Mouse (Mus musculus) thymus, adult 2 months (tissue): ENCODE data around the gene Tead2. TPM values are rescaled to one million over a fixed set of nuclear protein-coding genes. Genes with fewer than 3 reads are reported as not detected.
"Not testable (repeated sequence)": the region's sequence is repeated elsewhere in the genome, so short reads cannot be mapped to it uniquely, and the experiment has no call there.

Source experiments
- DNase-seq: peaks from one replicate; pipeline ENCODE4 v3.0.0; 2021
- H3K27ac ChIP-seq: fragments of 200-500 bp; 2 replicates; pipeline ENCODE4 v1.5.1; 2012; ENCODE audit warnings: low read length, control low read depth; ENCODE audit not compliant: control insufficient read depth, insufficient read depth
- H3K27me3 ChIP-seq: fragments of 200-500 bp; 2 replicates; pipeline ENCODE4 v1.6.1; 2012; ENCODE audit warnings: mild to moderate bottlenecking, low read length, moderate library complexity, mixed read lengths; ENCODE audit not compliant: control insufficient read depth, insufficient read depth
- H3K36me3 ChIP-seq: fragments of 200-500 bp; 2 replicates; pipeline ENCODE4 v1.6.1; 2012; ENCODE audit warnings: mild to moderate bottlenecking, low read length, moderate library complexity; ENCODE audit not compliant: control insufficient read depth, insufficient read depth
- H3K4me1 ChIP-seq: fragments of 200-500 bp; replicated peaks from 2 replicates; pipeline ENCODE4 v1.6.1; 2012; ENCODE audit warnings: low read length; ENCODE audit not compliant: control insufficient read depth, insufficient read depth
- H3K4me3 ChIP-seq: fragments of 200-500 bp; 2 replicates; pipeline ENCODE4 v1.5.1; 2012; ENCODE audit warnings: mild to moderate bottlenecking, low read length, control low read depth, moderate library complexity; ENCODE audit not compliant: control insufficient read depth, insufficient read depth
- CTCF ChIP-seq: fragments of 200-500 bp; IDR thresholded peaks from 2 replicates; pipeline ENCODE4 v1.5.1; 2012; ENCODE audit warnings: mild to moderate bottlenecking, control low read depth, low read length, moderate library complexity, borderline replicate concordance; ENCODE audit not compliant: control insufficient read depth, poor library complexity, insufficient read depth; ENCODE audit errors: extremely low read depth
- POLR2A ChIP-seq: fragments of 200-500 bp; IDR thresholded peaks from 2 replicates; pipeline ENCODE4 v1.6.1; 2012; ENCODE audit warnings: mild to moderate bottlenecking, low read length, control low read depth, moderate library complexity; ENCODE audit not compliant: control insufficient read depth, poor library complexity, insufficient read depth; ENCODE audit errors: extremely low read depth
- WGBS: fragments of 180-500 bp; shearing (Covaris S2); methylation state at CpG from one replicate; pipeline ENCODE4 v1.1.7; 2018; 5-methylcytosine and 5-hydroxymethylcytosine counted together
- polyA plus RNA-seq: library from polyadenylated mRNA; depleted of rRNA; stranded (reverse); fragments of >200 nt; gene quantifications from 2 replicates; pipeline ENCODE4 v1.2.3, GENCODE M21; 2012; rRNA removed

Gene Tead2
- polyA plus RNA-seq: 5.0 and 8.5 TPM in 2 replicates

DNA sequence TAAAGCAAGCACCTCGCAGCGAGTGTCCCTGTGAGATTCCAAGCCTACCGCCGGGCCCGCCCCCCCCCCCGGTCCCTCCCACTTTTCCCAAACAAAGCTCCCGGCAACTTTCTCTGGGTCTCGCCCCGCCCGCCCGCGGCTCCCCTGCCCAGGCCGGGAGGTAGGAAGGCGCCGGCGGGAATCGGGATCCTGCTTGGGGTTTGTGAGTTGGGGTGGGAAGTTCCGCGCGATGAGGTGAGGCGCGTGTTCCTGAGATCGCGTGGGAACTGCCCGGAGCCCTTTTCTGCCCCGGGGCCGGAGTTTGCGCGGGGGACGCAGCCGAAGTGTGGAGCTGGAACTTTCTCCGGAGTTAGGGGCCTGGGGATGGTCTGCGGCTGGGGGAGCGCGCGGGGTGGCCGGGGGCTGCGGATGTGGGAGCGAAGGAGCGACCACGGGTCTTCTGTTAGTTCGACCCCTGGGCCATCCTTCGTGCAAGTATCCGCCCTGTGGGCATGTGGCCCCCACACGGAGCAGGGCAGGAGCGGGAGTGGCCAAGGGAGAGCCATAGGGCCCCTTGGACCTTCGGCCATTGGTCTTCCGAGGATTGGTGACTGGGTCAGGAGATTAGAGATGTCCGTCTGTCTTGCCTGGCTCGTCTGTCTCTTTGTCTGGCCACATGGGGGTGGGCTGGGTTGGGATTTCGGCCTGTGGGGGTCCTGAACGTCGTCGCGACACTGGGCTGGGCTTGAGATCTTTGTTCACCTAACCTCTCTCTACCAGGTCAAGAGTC is at the start of gene Tead2:
Gene Tead2 (plus strand): TSS at position 81 of the 769 bp plus-strand sequence.
- peaks cover 10% of the 10 kb centered on the region for H3K4me1 ChIP-seq
- no peak for TF ChIP-seq POLR2A
- no peak for TF ChIP-seq CTCF
- no peak for DNase-seq
- H3K4me3 ChIP-seq: no peak within 1 kb of the TSS
- WGBS: 6% methylated on average over 55 of the region's 55 CpGs
- H3K27ac ChIP-seq: no peak within 1 kb of the TSS
- peaks cover 8% of the 10 kb centered on the region; the same call in 1 of the 2 replicates for H3K27me3 ChIP-seq
- no peaks in the 10 kb centered on the region for H3K36me3 ChIP-seq

DNA sequence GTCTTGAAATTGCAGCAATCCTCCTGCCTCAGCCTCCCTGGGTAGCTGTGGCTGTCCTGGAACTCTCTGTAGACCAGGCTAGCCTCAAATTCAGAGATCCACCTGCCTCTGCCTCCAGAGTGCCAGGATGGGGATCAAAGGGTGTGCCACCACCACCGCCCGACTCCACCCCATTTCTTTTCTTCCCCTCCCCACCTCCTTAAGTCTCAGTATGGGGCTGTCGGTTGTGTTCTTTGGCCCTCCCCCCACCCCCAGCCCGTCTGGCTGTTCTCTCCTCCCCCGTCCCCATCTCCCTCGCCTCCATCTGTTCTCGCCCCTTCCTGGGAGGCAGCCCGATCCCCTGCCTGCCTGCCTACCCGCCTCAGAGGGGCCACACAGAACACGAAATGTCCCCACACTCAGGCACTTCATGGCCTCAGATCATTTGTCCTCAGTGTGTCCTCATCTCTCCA is 48.6 kb upstream of the Tead2 start:
- Histone ChIP-seq H3K27ac (no peak overlapping the region), H3K4me3 (no peak overlapping the region), H3K4me1 (peaks cover 4% of the 10 kb centered on the region; the same call in 1 of the 2 replicates), H3K36me3 (no peaks in the 10 kb centered on the region), H3K27me3 (peaks cover 25% of the 10 kb centered on the region)
- no peak for TF ChIP-seq CTCF
- no peak for TF ChIP-seq POLR2A
- DNase-seq: no peak
- WGBS: 43% methylated on average over 10 of the region's 10 CpGs

DNA sequence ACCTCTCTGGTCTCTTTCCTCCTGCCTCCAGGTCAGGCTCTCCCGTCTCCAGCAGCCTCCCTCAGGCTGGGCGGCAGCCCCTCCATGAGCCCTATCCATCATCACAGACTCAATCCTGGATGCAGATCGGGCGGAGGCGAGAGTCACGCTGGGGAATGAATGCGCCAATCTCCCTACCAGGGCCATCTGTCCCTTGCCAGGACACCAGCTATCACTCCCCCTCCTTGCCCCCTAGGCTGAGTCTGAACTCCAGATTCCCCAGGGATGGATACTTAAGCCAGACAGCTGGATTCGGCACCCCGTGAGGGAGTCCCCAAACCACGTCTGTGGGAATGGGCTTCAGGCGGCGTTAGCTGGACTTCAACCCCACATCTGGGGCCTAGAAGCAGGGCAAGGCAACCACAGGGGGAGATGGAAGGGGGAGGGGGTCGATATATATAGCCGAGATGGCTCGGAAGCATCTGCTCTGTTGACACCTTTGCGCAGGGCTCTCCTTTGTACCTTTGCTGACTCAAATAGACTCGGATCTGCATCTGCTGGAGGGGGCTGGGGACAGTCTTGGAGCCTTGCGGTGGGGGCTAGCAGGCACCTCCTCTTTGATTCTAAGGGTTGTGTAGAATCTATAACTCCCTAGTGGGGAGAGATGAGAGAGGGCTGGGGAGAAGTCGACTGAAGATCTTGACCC is 47.6 kb upstream of the Tead2 start:
- Histone ChIP-seq H3K27me3 (peaks cover 25% of the 10 kb centered on the region), H3K4me3 (no peak overlapping the region), H3K4me1 (no peaks in the 10 kb centered on the region; the same call in 1 of the 2 replicates), H3K27ac (no peak overlapping the region), H3K36me3 (no peaks in the 10 kb centered on the region)
- TF ChIP-seq CTCF (no peak), POLR2A (no peak)
- no peak for DNase-seq
- 18% methylated on average over 19 of the region's 19 CpGs for WGBS

DNA sequence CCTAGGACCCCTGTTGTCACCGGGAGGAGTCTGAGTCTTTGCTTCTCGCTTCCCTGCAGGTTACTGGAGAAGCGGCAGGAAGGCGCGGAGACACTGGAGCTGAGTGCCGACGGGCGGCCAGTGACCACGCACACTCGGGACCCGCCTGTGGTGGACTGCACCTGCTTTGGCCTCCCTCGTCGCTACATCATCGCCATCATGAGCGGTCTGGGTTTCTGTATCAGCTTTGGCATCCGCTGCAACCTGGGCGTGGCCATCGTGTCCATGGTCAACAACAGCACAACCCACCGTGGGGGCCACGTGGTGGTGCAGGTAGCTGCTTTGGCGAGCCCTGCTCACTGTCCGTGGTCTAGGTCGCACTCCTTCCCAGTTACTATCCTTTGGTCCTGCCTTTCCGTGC is 46.9 kb upstream of the Tead2 start:
- 22% methylated on average over 24 of the region's 24 CpGs for WGBS
- H3K27ac ChIP-seq: no peak overlapping the region
- no peak for TF ChIP-seq CTCF
- TF ChIP-seq POLR2A: no peak
- peaks cover 23% of the 10 kb centered on the region for H3K27me3 ChIP-seq
- no peaks in the 10 kb centered on the region; the same call in 1 of the 2 replicates for H3K4me1 ChIP-seq
- no peaks in the 10 kb centered on the region for H3K36me3 ChIP-seq
- no peak for DNase-seq
- H3K4me3 ChIP-seq: no peak overlapping the region

DNA sequence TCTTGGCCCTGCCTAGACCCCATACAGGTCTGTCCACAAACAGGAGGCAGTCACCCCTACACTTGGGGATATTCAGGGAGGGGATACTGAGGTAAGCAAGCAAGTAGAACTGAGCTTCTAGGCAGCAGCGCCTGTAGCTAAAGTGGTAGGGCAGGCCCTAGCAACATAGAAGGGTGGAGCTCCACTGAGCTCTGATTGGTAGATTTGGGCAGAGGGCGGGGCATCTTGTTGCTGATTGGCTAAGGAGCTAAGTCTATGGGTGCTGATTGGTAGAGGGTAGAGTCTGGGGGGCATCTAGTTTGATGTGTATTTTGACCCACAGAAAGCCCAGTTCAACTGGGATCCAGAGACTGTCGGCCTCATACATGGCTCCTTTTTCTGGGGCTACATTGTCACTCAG is 46.1 kb upstream of the Tead2 start:
- 99% methylated on average over 3 of the region's 3 CpGs for WGBS
- Histone ChIP-seq H3K4me1 (no peaks in the 10 kb centered on the region), H3K36me3 (no peaks in the 10 kb centered on the region), H3K4me3 (no peak overlapping the region), H3K27ac (no peak overlapping the region), H3K27me3 (peaks cover 17% of the 10 kb centered on the region; the same call in 1 of the 2 replicates)
- no peak for DNase-seq
- TF ChIP-seq POLR2A (no peak), CTCF (no peak)

DNA sequence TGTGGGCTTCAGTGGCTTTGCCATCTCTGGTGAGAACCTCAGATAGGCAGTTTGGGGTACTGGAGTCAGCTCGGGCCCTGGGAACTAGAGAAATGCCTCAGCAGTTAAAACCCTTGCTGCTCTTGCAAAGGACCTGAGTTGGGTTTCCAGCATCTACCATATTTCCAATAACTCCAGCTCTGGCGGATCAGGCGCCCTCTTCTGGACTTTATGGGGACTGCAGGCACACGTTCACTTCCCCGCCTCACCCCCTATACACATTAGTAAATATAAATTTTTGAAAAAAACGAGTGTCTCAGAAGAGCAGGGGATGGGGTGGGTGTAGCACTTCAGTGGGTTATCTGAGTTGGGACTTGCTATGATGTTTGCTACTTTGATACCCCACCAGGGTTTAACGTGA is 42.6 kb upstream of the Tead2 start:
- no peaks in the 10 kb centered on the region for H3K4me1 ChIP-seq
- H3K36me3 ChIP-seq: no peaks in the 10 kb centered on the region
- peaks cover 32% of the 10 kb centered on the region for H3K27me3 ChIP-seq
- H3K27ac ChIP-seq: no peak overlapping the region
- TF ChIP-seq POLR2A: no peak
- TF ChIP-seq CTCF: peak; percentile 49; the same call in 1 of the 2 replicates
- DNase-seq: peak; percentile 42
- 58% methylated on average over 7 of the region's 7 CpGs for WGBS
- no peak overlapping the region for H3K4me3 ChIP-seq

DNA sequence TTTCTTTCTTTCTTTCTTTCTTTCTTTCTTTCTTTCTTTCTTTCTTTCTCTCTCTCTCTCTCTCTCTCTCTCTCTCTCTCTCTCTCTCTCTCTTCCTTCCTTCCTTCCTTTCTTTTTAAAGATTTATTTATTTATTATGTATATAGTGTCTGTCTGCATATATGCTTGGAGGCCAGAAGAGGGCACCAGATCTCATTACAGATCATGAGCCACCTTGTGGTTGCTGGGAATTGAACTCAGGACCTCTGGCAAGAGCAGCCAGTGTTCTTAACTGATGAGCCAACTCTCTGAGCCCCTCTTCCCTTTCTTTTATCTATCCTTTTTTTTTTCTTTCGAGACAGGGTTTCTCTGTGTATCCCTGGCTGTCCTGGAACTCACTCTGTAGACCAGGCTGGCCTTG is 41.8 kb upstream of the Tead2 start:
- H3K27me3 ChIP-seq: peaks cover 27% of the 10 kb centered on the region
- 55% methylated on average over 1 of the region's 1 CpGs for WGBS

More for the DNA sequence above, 41.8 kb upstream of the Tead2 start:
- not testable (repeated sequence) for H3K4me1 ChIP-seq, DNase-seq, H3K27ac ChIP-seq, H3K4me3 ChIP-seq, H3K36me3 ChIP-seq
